Mouse (Mus musculus) CH12.LX (cell line): Measurements from ENCODE around the gene Casr. TPM values are rescaled to one million over a fixed set of nuclear protein-coding genes. Genes with fewer than 3 reads are reported as not detected.

Experiments
- DNase-seq: peaks from one replicate; pipeline ENCODE4 v3.0.0-alpha.2; 2013; ENCODE audit errors: extremely low read depth
- H3K27ac ChIP-seq: 2 replicates; pipeline ENCODE4 v1.5.1; 2012; ENCODE audit warnings: low read depth, mild to moderate bottlenecking, control low read depth, moderate library complexity; ENCODE audit not compliant: insufficient read depth
- H3K27me3 ChIP-seq: replicated peaks from 2 replicates; pipeline ENCODE3; 2012; ENCODE audit warnings: inconsistent platforms
- H3K36me3 ChIP-seq, 2 experiments: replicated peaks in 1 of 2; 2 replicates each; pipeline versions ENCODE3 to v1.6.1; 2012; ENCODE audit warnings: inconsistent platforms in 1 of 2, low read length in 1 of 2, mild to moderate bottlenecking in 1 of 2, mixed read lengths in 1 of 2, moderate library complexity in 1 of 2; ENCODE audit not compliant: control insufficient read depth in 1 of 2, insufficient read depth in 1 of 2
- H3K4me1 ChIP-seq, 2 experiments: 2 replicates each; pipeline ENCODE4 v1.6.1; 2012; ENCODE audit warnings: inconsistent platforms in 1 of 2, moderate library complexity in 1 of 2; ENCODE audit not compliant: insufficient read depth in 2 of 2, control insufficient read depth in 1 of 2
- H3K4me2 ChIP-seq: 2 replicates; pipeline ENCODE4 v1.6.1; 2012; ENCODE audit warnings: low read depth, mild to moderate bottlenecking, control low read depth; ENCODE audit not compliant: poor library complexity, insufficient read depth, severe bottlenecking
- H3K4me3 ChIP-seq, 3 experiments: fragments of 150-350 bp in 1 of 3; sonication (generic) in 1 of 3; replicated peaks in 1 of 3; 2 replicates each; pipeline versions ENCODE3 to v1.5.1; 2011 to 2012; ENCODE audit warnings: low read depth in 2 of 3, low read length in 2 of 3, mild to moderate bottlenecking in 2 of 3, moderate library complexity in 2 of 3, control low read depth in 1 of 3, improper control_type of control experiment in 1 of 3, inconsistent platforms in 1 of 3, mixed read lengths in 1 of 3; ENCODE audit not compliant: poor library complexity in 1 of 3
- H3K79me2 ChIP-seq: replicated peaks from 2 replicates; pipeline ENCODE4 v1.6.1; 2012; ENCODE audit warnings: mild to moderate bottlenecking, moderate library complexity; ENCODE audit not compliant: control insufficient read depth, poor library complexity, insufficient read depth, severe bottlenecking; ENCODE audit errors: extremely low read depth
- H3K9ac ChIP-seq: 2 replicates; pipeline ENCODE4 v1.6.1; 2012; ENCODE audit warnings: low read depth, mild to moderate bottlenecking, control low read depth, moderate library complexity; ENCODE audit not compliant: insufficient read depth
- H3K9me3 ChIP-seq: replicated peaks from 2 replicates; pipeline ENCODE3; 2012; ENCODE audit warnings: low read length, inconsistent platforms, mixed read lengths
- CHD2 ChIP-seq: IDR thresholded peaks from 2 replicates; pipeline ENCODE4 v1.6.1; 2011; ENCODE audit warnings: low read length, improper control_type of control experiment
- ELF1 ChIP-seq: IDR thresholded peaks from 2 replicates; pipeline ENCODE4 v1.6.1; 2014; ENCODE audit warnings: low read depth, mild to moderate bottlenecking, inconsistent platforms, low read length, improper control_type of control experiment
- MAFK ChIP-seq: IDR thresholded peaks from 2 replicates; pipeline ENCODE4 v1.6.1; 2011; ENCODE audit warnings: low read length, improper control_type of control experiment; ENCODE audit not compliant: insufficient replicate concordance
- MAZ ChIP-seq: IDR thresholded peaks from 2 replicates; pipeline ENCODE4 v1.6.1; 2012; ENCODE audit warnings: low read depth, mild to moderate bottlenecking, inconsistent platforms, low read length, improper control_type of control experiment, moderate library complexity
- MEF2A ChIP-seq: IDR thresholded peaks from 2 replicates; pipeline ENCODE4 v1.6.1; 2014; ENCODE audit warnings: low read depth, mild to moderate bottlenecking, inconsistent platforms, low read length, improper control_type of control experiment, borderline replicate concordance
- MXI1 ChIP-seq: IDR thresholded peaks from 2 replicates; pipeline ENCODE4 v1.6.1; 2011; ENCODE audit warnings: mild to moderate bottlenecking, low read depth, low read length, improper control_type of control experiment
- NELFE ChIP-seq: IDR thresholded peaks from 2 replicates; pipeline ENCODE4 v1.6.1; 2011; ENCODE audit warnings: low read depth, low read length, improper control_type of control experiment
- NRF1 ChIP-seq: IDR thresholded peaks from 2 replicates; pipeline ENCODE4 v1.6.1; 2014; ENCODE audit warnings: low read depth, mild to moderate bottlenecking, inconsistent platforms, low read length, improper control_type of control experiment, moderate library complexity
- RAD21 ChIP-seq: IDR thresholded peaks from 2 replicates; pipeline ENCODE4 v1.6.1; 2011; ENCODE audit warnings: low read depth, mild to moderate bottlenecking, low read length, improper control_type of control experiment, moderate library complexity
- SMC3 ChIP-seq: IDR thresholded peaks from 2 replicates; pipeline ENCODE4 v1.6.1; 2011; ENCODE audit warnings: low read depth, low read length, improper control_type of control experiment
- TBP ChIP-seq: conservative IDR thresholded peaks from 2 replicates; pipeline ENCODE4 v1.6.1; 2011; ENCODE audit warnings: low read depth, low read length, improper control_type of control experiment
- TCF12 ChIP-seq: IDR thresholded peaks from 2 replicates; pipeline ENCODE4 v1.6.1; 2014; ENCODE audit warnings: low read depth, mild to moderate bottlenecking, inconsistent platforms, low read length, improper control_type of control experiment
- UBTF ChIP-seq: IDR thresholded peaks from 2 replicates; pipeline ENCODE4 v1.6.1; 2012; ENCODE audit warnings: low read depth, mild to moderate bottlenecking, inconsistent platforms, low read length, improper control_type of control experiment, moderate library complexity
- ZKSCAN1 ChIP-seq: IDR thresholded peaks from 2 replicates; pipeline ENCODE4 v1.6.1; 2012; ENCODE audit warnings: low read depth, inconsistent platforms, low read length, improper control_type of control experiment, borderline replicate concordance
- dilution Hi-C: fragments of 300-500 bp; cut with MboI; formaldehyde crosslinking; loops from 2 replicates; pipeline ENCODE4 v1.14.3; 2020; ENCODE audit warnings: low sequenced_read_pairs; ENCODE audit not compliant: extremely low pct_unique_long_range_greater_than_20kb, extremely low pct_ligation_motif_present
- in situ Hi-C: fragments of 300-500 bp; cut with MboI; formaldehyde crosslinking; loops from 3 replicates; pipeline ENCODE4 v1.14.3; 2019; ENCODE audit warnings: low sequenced_read_pairs, low pct_ligation_motif_present, low pct_unique_long_range_greater_than_20kb, mixed read lengths
- polyA plus RNA-seq: library from polyadenylated mRNA; unstranded; fragments of >175 nt; gene quantifications from 2 replicates; pipeline ENCODE4 v1.2.1, GENCODE M21; 2012; ENCODE audit warnings: low read depth; ENCODE audit not compliant: insufficient read length
- total RNA-seq, 2 experiments: library from RNA; depleted of rRNA; stranded (reverse); fragments of 300-350 nt in 1 of 2; fragments of >200 nt in 1 of 2; gene quantifications; 2 replicates each; pipeline ENCODE4 v1.2.3; 2012 to 2014

Gene Casr
- total and polyA plus RNA-seq, 3 experiments = 0.35 to 0.63 (median 0.59) TPM

DNA sequence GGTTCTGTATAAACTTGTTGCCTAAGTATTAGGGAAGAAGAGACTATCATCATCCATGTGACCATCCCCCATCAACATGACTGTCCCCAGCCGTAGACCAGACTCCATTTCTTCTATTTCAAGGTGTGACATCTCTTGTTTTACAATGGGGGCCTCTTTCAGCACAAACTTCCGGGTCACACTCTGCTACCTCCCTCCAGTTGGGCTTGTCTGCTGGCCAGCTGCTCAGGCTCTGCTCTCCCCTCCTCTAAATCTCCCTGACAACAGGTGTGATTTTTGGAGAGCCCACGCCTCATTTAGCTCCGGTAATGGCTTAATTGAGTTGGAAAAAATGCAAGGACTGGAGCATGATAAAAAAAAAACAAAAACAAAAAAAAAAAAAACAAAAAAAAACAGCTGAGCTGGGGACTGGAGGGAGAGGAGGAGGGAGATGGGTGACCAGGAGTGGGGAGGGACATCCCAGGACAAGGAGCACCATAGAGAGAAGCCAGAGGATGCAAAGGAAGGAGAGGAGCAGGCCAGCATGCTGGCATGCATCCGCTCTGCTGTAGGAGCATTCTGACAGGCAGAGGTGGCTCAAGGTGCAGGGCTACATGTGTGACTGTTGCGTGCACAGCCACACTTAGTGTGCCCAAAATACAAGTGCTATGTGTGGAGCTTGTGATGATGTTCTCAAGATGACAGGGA is 35.2 kb downstream of the Casr start:
- in situ Hi-C loops = no loop called here
- H3K4me2 ChIP-seq = no peak overlapping the region

GRCm38 (mm10) chr16:36523095-36523494 is 38.8 kb downstream of the Casr start:
- TF ChIP-seq SMC3 (no peak), ELF1 (no peak), CHD2 (no peak), MAZ (no peak), TCF12 (no peak), MXI1 (no peak), MAFK (no peak), UBTF (no peak), ZKSCAN1 (no peak), TBP (no peak), RAD21 (no peak)
- H3K79me2 ChIP-seq = no peaks in the 10 kb centered on the region
- in situ Hi-C loops = no loop called here
- H3K27ac ChIP-seq = no peak overlapping the region
- no peak overlapping the region for H3K4me3 ChIP-seq
- dilution Hi-C loops = no loop called here
- DNase-seq = no peak
- no peak overlapping the region for H3K9ac ChIP-seq
- H3K27me3 ChIP-seq = no peaks in the 10 kb centered on the region
- peaks cover 0 to 11% of the 10 kb centered on the region in 2 experiments; a peak in 2 of 4 replicates for H3K4me1 ChIP-seq
- H3K4me2 ChIP-seq = no peak overlapping the region
- H3K9me3 ChIP-seq = peaks cover 2% of the 10 kb centered on the region
- no peaks in the 10 kb centered on the region for H3K36me3 ChIP-seq

More for the DNA sequence above, 35.2 kb downstream of the Casr start:
- DNase-seq = no peak
- H3K27me3 ChIP-seq = no peaks in the 10 kb centered on the region
- H3K36me3 ChIP-seq = no peaks in the 10 kb centered on the region
- H3K79me2 ChIP-seq = no peaks in the 10 kb centered on the region
- H3K4me1 ChIP-seq = peaks cover 4 to 26% of the 10 kb centered on the region in 2 experiments
- peaks cover 2% of the 10 kb centered on the region for H3K9me3 ChIP-seq
- H3K4me3 ChIP-seq = no peak overlapping the region
- dilution Hi-C loops = no loop called here
- no peak overlapping the region for H3K27ac ChIP-seq
- H3K9ac ChIP-seq = no peak overlapping the region
- no peak for TF ChIP-seq MEF2A
- no peak for TF ChIP-seq NRF1
- TF ChIP-seq NELFE = no peak
